ENCODE assay signal across 8 mouse cellular contexts in genomic region chr2:120562859-120563234, GRCm38 (mm10). TPM values are rescaled to one million over a fixed set of nuclear protein-coding genes. Genes with fewer than 3 reads are reported as not detected.
DNase-seq lines count a peak whose midpoint lies in the region; ATAC-seq and TF ChIP-seq lines count a peak whose summit lies in the region.

No protein-coding gene starts in this region.

- DNase-seq in kidney, postnatal 25 days: no peak
- DNase-seq in embryonic facial prominence, embryonic 10.5 days (ENCODE audit: low spot score): no peak
- DNase-seq in midbrain, postnatal 0 days (ENCODE audit: low spot score): no peak
- no peak for DNase-seq in embryo, embryonic 10 days (ENCODE audit: low spot score)

- peak overlapping the region; percentile 97 for H3K4me3 ChIP-seq in kidney, embryonic 16.5 days (ENCODE audit: low read length)
- peak overlapping the region; percentile 95 for H3K4me3 ChIP-seq in embryonic facial prominence, embryonic 10.5 days
- H3K4me3 ChIP-seq in intestine, embryonic 15.5 days (replicated peaks): peak overlapping the region; percentile 87
- H3K4me3 ChIP-seq in midbrain, postnatal 0 days (ENCODE audit: low read depth, low read length): peak overlapping the region; percentile 96

- H3K27me3 ChIP-seq in kidney, embryonic 16.5 days (ENCODE audit: insufficient read depth, low read length): no peaks in the 10 kb centered on the region
- no peaks in the 10 kb centered on the region for H3K27me3 ChIP-seq in embryonic facial prominence, embryonic 10.5 days (replicated peaks; ENCODE audit: low read depth, poor library complexity, severe bottlenecking)
- no peaks in the 10 kb centered on the region for H3K27me3 ChIP-seq in intestine, embryonic 15.5 days (replicated peaks)
- H3K27me3 ChIP-seq in midbrain, postnatal 0 days (ENCODE audit: insufficient read depth, low read length): no peaks in the 10 kb centered on the region

- peak overlapping the region; percentile 63 for H3K4me2 ChIP-seq in kidney, embryonic 16.5 days (replicated peaks; ENCODE audit: low read depth, low read length)
- peak overlapping the region; percentile 54 for H3K4me2 ChIP-seq in intestine, embryonic 15.5 days (replicated peaks)
- peak overlapping the region; percentile 53 for H3K4me2 ChIP-seq in midbrain, postnatal 0 days (ENCODE audit: low read depth, low read length, poor library complexity, severe bottlenecking)

- no peak for TF ChIP-seq CTCF in midbrain, postnatal 0 days (IDR thresholded peaks at IDR 0.05)

- H3K27ac ChIP-seq in kidney, embryonic 16.5 days (ENCODE audit: low read length): peak overlapping the region; percentile 75; the same call in 1 of the 2 replicates
- H3K27ac ChIP-seq in embryonic facial prominence, embryonic 10.5 days (replicated peaks): peak overlapping the region; percentile 97
- H3K27ac ChIP-seq in intestine, embryonic 15.5 days: 0 out of 2 replicates have a peak overlapping the region, but pooled peaks have one; percentile 66
- 0 out of 2 replicates have a peak overlapping the region, but pooled peaks have one; percentile 73 for H3K27ac ChIP-seq in midbrain, postnatal 0 days (ENCODE audit: low read depth, low read length)

- no peak for ATAC-seq in kidney, embryonic 16.5 days (ENCODE audit: low FRiP score, low TSS enrichment)
- ATAC-seq in intestine, embryonic 15.5 days: no peak
- no peak for ATAC-seq in midbrain, postnatal 0 days (ENCODE audit: low FRiP score)
- no peak for ATAC-seq in inflammation-experienced regulatory T-cells, adult 6 months
- no peak for ATAC-seq in frontal cortex, adult (ENCODE audit: low TSS enrichment)

- 0 out of 2 replicates have a peak, but pooled peaks cover 3% of the 10 kb centered on the region for H3K36me3 ChIP-seq in kidney, embryonic 16.5 days (ENCODE audit: insufficient read depth, low read length)
- H3K36me3 ChIP-seq in embryonic facial prominence, embryonic 10.5 days (replicated peaks): peaks cover 19% of the 10 kb centered on the region
- no peaks in the 10 kb centered on the region for H3K36me3 ChIP-seq in intestine, embryonic 15.5 days
- no peaks in the 10 kb centered on the region for H3K36me3 ChIP-seq in midbrain, postnatal 0 days (ENCODE audit: insufficient read depth, low read length)

- peaks cover 6% of the 10 kb centered on the region for H3K4me1 ChIP-seq in kidney, embryonic 16.5 days (ENCODE audit: insufficient read depth, low read length)
- H3K4me1 ChIP-seq in embryonic facial prominence, embryonic 10.5 days: peaks cover 10% of the 10 kb centered on the region
- H3K4me1 ChIP-seq in intestine, embryonic 15.5 days (replicated peaks): no peaks in the 10 kb centered on the region
- no peaks in the 10 kb centered on the region; the same call in 1 of the 2 replicates for H3K4me1 ChIP-seq in midbrain, postnatal 0 days (ENCODE audit: insufficient read depth, low read length)

- WGBS in kidney, embryonic 16.5 days: 22% methylated on average over 9 of the region's 9 CpGs
- 26% methylated on average over 9 of the region's 9 CpGs for WGBS in embryonic facial prominence, embryonic 10.5 days
- 20% methylated on average over 9 of the region's 9 CpGs for WGBS in intestine, embryonic 15.5 days
- 24% methylated on average over 9 of the region's 9 CpGs for WGBS in midbrain, postnatal 0 days

- peak overlapping the region; percentile 94 for H3K9ac ChIP-seq in kidney, embryonic 16.5 days (replicated peaks; ENCODE audit: low read length)
- peak overlapping the region; percentile 96 for H3K9ac ChIP-seq in intestine, embryonic 15.5 days
- peak overlapping the region; percentile 94 for H3K9ac ChIP-seq in midbrain, postnatal 0 days (replicated peaks; ENCODE audit: low read length, poor library complexity, severe bottlenecking)

- no peaks in the 10 kb centered on the region for H3K9me3 ChIP-seq in kidney, embryonic 16.5 days (ENCODE audit: low read length)
- no peaks in the 10 kb centered on the region for H3K9me3 ChIP-seq in embryonic facial prominence, embryonic 10.5 days
- H3K9me3 ChIP-seq in intestine, embryonic 15.5 days: no peaks in the 10 kb centered on the region
- H3K9me3 ChIP-seq in midbrain, postnatal 0 days (ENCODE audit: low read length): no peaks in the 10 kb centered on the region

RNA-seq across cellular contexts. Expression of gene Zfp106, which starts 0.8 kb away (rescaled TPM):
- polyA plus RNA-seq in kidney, embryonic 16.5 days (2015; fragmentation: Nextera tagmentation; extraction: Ambion mirVana): 45.5 and 50.7 TPM in 2 replicates
- polyA plus RNA-seq in embryonic facial prominence, embryonic 10.5 days (2016; fragmentation: Nextera tagmentation; extraction: Ambion mirVana): 77.8 and 78.8 TPM in 2 replicates
- polyA plus RNA-seq in intestine, embryonic 15.5 days (2015; fragmentation: Nextera tagmentation; extraction: Ambion mirVana): 46.1 and 46.5 TPM in 2 replicates
- 59.8 and 62.3 TPM in 2 replicates for total RNA-seq in midbrain, postnatal 0 days (2014; rRNA removed)
- 35.5 and 39.8 TPM in 2 replicates for polyA plus RNA-seq in midbrain, postnatal 0 days (2015; fragmentation: Nextera tagmentation; extraction: Ambion mirVana)
- polyA plus RNA-seq in inflammation-experienced regulatory T-cells, adult 6 months (2017; shearing (Covaris generic)): 10 to 100 TPM; 23.8 to 29.5 (median 28.5) TPM

RNA-seq across cellular contexts. Expression of gene Snap23, which starts 4.6 kb away (rescaled TPM):
- polyA plus RNA-seq in kidney, embryonic 16.5 days (2015; fragmentation: Nextera tagmentation; extraction: Ambion mirVana): 55.2 and 57.4 TPM in 2 replicates
- 57.4 and 60.5 TPM in 2 replicates for polyA plus RNA-seq in embryonic facial prominence, embryonic 10.5 days (2016; fragmentation: Nextera tagmentation; extraction: Ambion mirVana)
- 47.2 and 51.0 TPM in 2 replicates for polyA plus RNA-seq in intestine, embryonic 15.5 days (2015; fragmentation: Nextera tagmentation; extraction: Ambion mirVana)
- total RNA-seq in midbrain, postnatal 0 days (2014; rRNA removed): 17.0 and 19.7 TPM in 2 replicates
- 10.6 and 11.3 TPM in 2 replicates for polyA plus RNA-seq in midbrain, postnatal 0 days (2015; fragmentation: Nextera tagmentation; extraction: Ambion mirVana)
- polyA plus RNA-seq in inflammation-experienced regulatory T-cells, adult 6 months (2017; shearing (Covaris generic)): 10 to 100 TPM; 54.6 to 67.1 (median 58.2) TPM

RNA-seq across cellular contexts. Expression of gene Haus2, which starts 46.3 kb away (rescaled TPM):
- 21.1 and 25.1 TPM in 2 replicates for polyA plus RNA-seq in kidney, embryonic 16.5 days (2015; fragmentation: Nextera tagmentation; extraction: Ambion mirVana)
- 35.3 and 36.4 TPM in 2 replicates for polyA plus RNA-seq in embryonic facial prominence, embryonic 10.5 days (2016; fragmentation: Nextera tagmentation; extraction: Ambion mirVana)
- 21.3 and 22.3 TPM in 2 replicates for polyA plus RNA-seq in intestine, embryonic 15.5 days (2015; fragmentation: Nextera tagmentation; extraction: Ambion mirVana)
- 24.8 and 34.7 TPM in 2 replicates for total RNA-seq in midbrain, postnatal 0 days (2014; rRNA removed)
- polyA plus RNA-seq in midbrain, postnatal 0 days (2015; fragmentation: Nextera tagmentation; extraction: Ambion mirVana): 29.3 and 32.2 TPM in 2 replicates
- 10 to 100 TPM; 15.6 to 19.5 (median 18.0) TPM for polyA plus RNA-seq in inflammation-experienced regulatory T-cells, adult 6 months (2017; shearing (Covaris generic))

RNA-seq across cellular contexts. Expression of gene Lrrc57, which starts 46.5 kb away (rescaled TPM):
- polyA plus RNA-seq in kidney, embryonic 16.5 days (2015; fragmentation: Nextera tagmentation; extraction: Ambion mirVana): 23.1 and 24.8 TPM in 2 replicates
- 26.6 and 27.4 TPM in 2 replicates for polyA plus RNA-seq in embryonic facial prominence, embryonic 10.5 days (2016; fragmentation: Nextera tagmentation; extraction: Ambion mirVana)
- 20.3 and 20.5 TPM in 2 replicates for polyA plus RNA-seq in intestine, embryonic 15.5 days (2015; fragmentation: Nextera tagmentation; extraction: Ambion mirVana)
- 30.3 and 44.9 TPM in 2 replicates for total RNA-seq in midbrain, postnatal 0 days (2014; rRNA removed)
- polyA plus RNA-seq in midbrain, postnatal 0 days (2015; fragmentation: Nextera tagmentation; extraction: Ambion mirVana): 22.4 and 22.7 TPM in 2 replicates
- 10 to 100 TPM; 30.6 to 33.5 (median 33.4) TPM for polyA plus RNA-seq in inflammation-experienced regulatory T-cells, adult 6 months (2017; shearing (Covaris generic))
